Mouse (Mus musculus): ENCODE data around the gene Ppm1j. TPM values are rescaled to one million over a fixed set of nuclear protein-coding genes. Genes with fewer than 3 reads are reported as not detected.
"Not testable (repeated sequence)": the region's sequence is repeated elsewhere in the genome, so short reads cannot be mapped to it uniquely, and the experiment has no call there.

Ppm1j gene
- total and polyA plus RNA-seq, 3 experiments = 0.54 to 2.7 TPM; not detected in 1

- Histone ChIP-seq H3K36me3 (ENCODE audit: control insufficient read depth in 1 of 2, insufficient read depth in 2 of 2, low read length in 2 of 2) (no peaks in the 10 kb centered on the region), H3K27ac (ENCODE audit: control insufficient read depth, low read depth, low read length) (no peak overlapping the region), H3K9me3 (replicated peaks; ENCODE audit: insufficient read depth, low read length) (no peaks in the 10 kb centered on the region), H3K79me2 (ENCODE audit: control insufficient read depth, insufficient read depth, low read length, poor library complexity) (no peaks in the 10 kb centered on the region), H3K9ac (ENCODE audit: control insufficient read depth, low read depth, low read length, poor library complexity, severe bottlenecking) (no peak overlapping the region), H3K27me3 (ENCODE audit: control insufficient read depth in 1 of 2, insufficient read depth in 2 of 2, low read length in 2 of 2) (peaks cover 9 to 15% of the 10 kb centered on the region in 2 experiments), H3K4me1 (ENCODE audit: control insufficient read depth in 1 of 2, insufficient read depth in 2 of 2, low read length in 2 of 2) (no peaks in the 10 kb centered on the region), H3K4me3 (ENCODE audit: control insufficient read depth in 1 of 2, insufficient read depth in 1 of 2, low read depth in 2 of 2, low read length in 2 of 2) (no peak overlapping the region)
- DNase-seq (ENCODE audit: low read depth, low spot score) = no peak
- no peak for TF ChIP-seq UBTF (IDR thresholded peaks at IDR 0.05; ENCODE audit: borderline replicate concordance, insufficient read depth, low read depth, low read length)
- TF ChIP-seq SIN3A (IDR thresholded peaks at IDR 0.05; ENCODE audit: low read length) = no peak
- no peak for TF ChIP-seq ZKSCAN1 (IDR thresholded peaks at IDR 0.05; ENCODE audit: low read depth, low read length)
- TF ChIP-seq MAFK (IDR thresholded peaks at IDR 0.05; ENCODE audit: borderline replicate concordance, low read depth, low read length) = no peak
- no peak for TF ChIP-seq KAT2A (conservative IDR thresholded peaks at IDR 0.05; ENCODE audit: low read depth, low read length)
- no peak for TF ChIP-seq TAL1 (IDR thresholded peaks at IDR 0.05; ENCODE audit: low read length)
- TF ChIP-seq MYC (IDR thresholded peaks at IDR 0.05; ENCODE audit: low read depth, low read length) = no peak
- TF ChIP-seq ZNF384 (IDR thresholded peaks at IDR 0.05; ENCODE audit: low read depth, low read length) = no peak
- TF ChIP-seq POLR2A (IDR thresholded peaks at IDR 0.05; ENCODE audit: control insufficient read depth in 1 of 2, insufficient read depth in 1 of 2, low read depth in 1 of 2, low read length in 2 of 2, poor library complexity in 1 of 2) = no peak
- TF ChIP-seq GABPA (IDR thresholded peaks at IDR 0.05; ENCODE audit: low read depth, low read length) = no peak
- no peak for TF ChIP-seq USF1 (IDR thresholded peaks at IDR 0.05; ENCODE audit: low read depth, low read length)
- TF ChIP-seq CHD1 (IDR thresholded peaks at IDR 0.05; ENCODE audit: low read depth, low read length) = no peak
- no peak for TF ChIP-seq MYB (IDR thresholded peaks at IDR 0.05; ENCODE audit: low read depth, low read length)
These were observed 37.7 kb upstream of the Ppm1j start for GRCm38 (mm10) chr3:104743161-104743560.

GRCm38 (mm10) chr3:104743864-104744263 lies 37.0 kb upstream of the Ppm1j start:
- TF ChIP-seq USF1 (IDR thresholded peaks at IDR 0.05; ENCODE audit: low read depth, low read length) (no peak), USF2 (IDR thresholded peaks at IDR 0.05; ENCODE audit: borderline replicate concordance in 1 of 2, insufficient read depth in 1 of 2, low read depth in 1 of 2, low read length in 2 of 2) (no peak), NELFE (IDR thresholded peaks at IDR 0.05; ENCODE audit: low read depth, low read length) (no peak), RAD21 (IDR thresholded peaks at IDR 0.05; ENCODE audit: low read depth, low read length) (no peak), ZMIZ1 (IDR thresholded peaks at IDR 0.05; ENCODE audit: low read depth, low read length) (no peak), TBP (IDR thresholded peaks at IDR 0.05; ENCODE audit: low read depth, low read length) (no peak), MAX (IDR thresholded peaks at IDR 0.05; ENCODE audit: low read length) (no peak), TAL1 (IDR thresholded peaks at IDR 0.05; ENCODE audit: low read length) (no peak), POLR2AphosphoS2 (IDR thresholded peaks at IDR 0.05; ENCODE audit: low read length) (no peak), EP300 (IDR thresholded peaks at IDR 0.05; ENCODE audit: low read depth in 1 of 2, low read length in 2 of 2) (no peak), ZC3H11A (IDR thresholded peaks at IDR 0.05; ENCODE audit: low read depth, low read length) (no peak), GATA1 (IDR thresholded peaks at IDR 0.05; ENCODE audit: low read depth, low read length) (no peak), CHD2 (IDR thresholded peaks at IDR 0.05; ENCODE audit: low read length) (no peak), MXI1 (IDR thresholded peaks at IDR 0.05; ENCODE audit: low read depth, low read length) (no peak), MAZ (IDR thresholded peaks at IDR 0.05; ENCODE audit: low read depth, low read length) (no peak), MYB (IDR thresholded peaks at IDR 0.05; ENCODE audit: low read depth, low read length) (no peak), CTCF (IDR thresholded peaks at IDR 0.05 in 2 of 3, conservative IDR thresholded peaks at IDR 0.05 in 1 of 3; ENCODE audit: control insufficient read depth in 1 of 3, insufficient read depth in 1 of 3, low read depth in 2 of 3, low read length in 3 of 3, poor library complexity in 1 of 3, severe bottlenecking in 1 of 3) (no peak)
- Histone ChIP-seq H3K27ac (ENCODE audit: control insufficient read depth, low read depth, low read length) (no peak overlapping the region), H3K9ac (ENCODE audit: control insufficient read depth, low read depth, low read length, poor library complexity, severe bottlenecking) (no peak overlapping the region), H3K79me2 (ENCODE audit: control insufficient read depth, insufficient read depth, low read length, poor library complexity) (no peaks in the 10 kb centered on the region), H3K9me3 (replicated peaks; ENCODE audit: insufficient read depth, low read length) (no peaks in the 10 kb centered on the region), H3K4me3 (ENCODE audit: control insufficient read depth in 1 of 2, insufficient read depth in 1 of 2, low read depth in 2 of 2, low read length in 2 of 2) (no peak overlapping the region), H3K36me3 (ENCODE audit: control insufficient read depth in 1 of 2, insufficient read depth in 2 of 2, low read length in 2 of 2) (no peaks in the 10 kb centered on the region), H3K4me1 (ENCODE audit: control insufficient read depth in 1 of 2, insufficient read depth in 2 of 2, low read length in 2 of 2) (no peaks in the 10 kb centered on the region), H3K27me3 (ENCODE audit: control insufficient read depth in 1 of 2, insufficient read depth in 2 of 2, low read length in 2 of 2) (peaks cover 10 to 15% of the 10 kb centered on the region in 2 experiments)
- no peak for DNase-seq (ENCODE audit: low read depth, low spot score)

GRCm38 (mm10) chr3:104752845-104753244 lies 28.0 kb upstream of the Ppm1j start:
- not testable (repeated sequence) for DNase-seq (ENCODE audit: low read depth, low spot score); H3K27ac ChIP-seq (ENCODE audit: control insufficient read depth, low read depth, low read length); H3K9me3 ChIP-seq (replicated peaks; ENCODE audit: insufficient read depth, low read length); H3K4me1 ChIP-seq (ENCODE audit: control insufficient read depth in 1 of 2, insufficient read depth in 2 of 2, low read length in 2 of 2); H3K4me3 ChIP-seq (ENCODE audit: control insufficient read depth in 1 of 2, insufficient read depth in 1 of 2, low read depth in 2 of 2, low read length in 2 of 2); H3K9ac ChIP-seq (ENCODE audit: control insufficient read depth, low read depth, low read length, poor library complexity, severe bottlenecking); H3K79me2 ChIP-seq (ENCODE audit: control insufficient read depth, insufficient read depth, low read length, poor library complexity); H3K36me3 ChIP-seq (ENCODE audit: control insufficient read depth in 1 of 2, insufficient read depth in 2 of 2, low read length in 2 of 2)
- H3K27me3 ChIP-seq (ENCODE audit: control insufficient read depth in 1 of 2, insufficient read depth in 2 of 2, low read length in 2 of 2) = peaks cover 5 to 17% of the 10 kb centered on the region in 2 experiments

Measured in MEL (cell line).